Mouse (Mus musculus) thymus, adult 2 months (tissue): ENCODE data around the gene Gna15.
A peak's percentile ranks its signal among the peaks of the same experiment; 100 is the strongest.

Experiments used
- CTCF ChIP-seq: fragments of 200-500 bp; IDR thresholded peaks from 2 replicates; pipeline ENCODE4 v1.5.1; 2012; ENCODE audit warnings: mild to moderate bottlenecking, control low read depth, low read length, moderate library complexity, borderline replicate concordance; ENCODE audit not compliant: control insufficient read depth, poor library complexity, insufficient read depth; ENCODE audit errors: extremely low read depth
- POLR2A ChIP-seq: fragments of 200-500 bp; IDR thresholded peaks from 2 replicates; pipeline ENCODE4 v1.6.1; 2012; ENCODE audit warnings: mild to moderate bottlenecking, low read length, control low read depth, moderate library complexity; ENCODE audit not compliant: control insufficient read depth, poor library complexity, insufficient read depth; ENCODE audit errors: extremely low read depth

DNA sequence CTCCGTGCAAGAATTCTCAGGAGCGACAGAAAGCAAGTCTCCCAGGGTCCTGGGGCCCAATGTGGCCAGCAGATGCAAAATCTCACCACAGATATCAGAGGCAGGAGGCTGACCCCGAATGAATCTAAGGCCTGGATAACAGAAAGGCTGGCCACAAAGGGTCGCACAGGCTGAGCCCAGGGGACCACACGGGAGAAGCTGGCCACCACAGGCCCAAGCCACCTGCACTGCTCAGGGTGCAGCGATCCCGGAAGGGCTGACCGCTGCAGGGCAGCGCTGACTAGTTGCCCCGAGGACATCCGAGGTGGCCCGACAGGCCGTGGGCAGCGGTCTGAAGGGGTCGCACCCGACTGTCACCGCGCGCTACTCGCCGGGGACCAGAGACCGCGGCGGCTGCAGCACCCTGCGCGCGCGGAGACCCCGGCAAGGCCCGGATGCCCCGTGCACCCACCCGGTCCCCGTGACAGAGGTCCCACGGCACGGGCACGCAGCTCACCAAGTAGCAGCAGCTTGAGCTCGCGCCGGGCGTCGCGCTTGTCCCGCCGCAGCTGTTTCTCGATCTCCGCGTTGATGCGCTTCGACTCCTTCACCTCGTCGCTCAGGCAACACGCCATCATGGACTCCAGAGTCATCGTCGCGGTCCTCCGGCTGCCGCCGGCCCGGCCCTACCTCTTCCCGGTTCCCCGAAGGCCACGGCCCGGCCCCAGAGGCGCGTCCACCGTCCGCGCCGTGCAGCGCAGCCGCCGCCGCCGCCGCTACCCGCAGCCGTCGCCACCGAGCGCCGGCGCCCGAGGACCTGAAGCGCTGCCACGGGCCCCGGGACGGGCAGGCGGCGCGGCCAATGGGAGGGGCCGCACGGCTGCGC lies 20.5 kb upstream of the Gna15 start:
- no peak for TF ChIP-seq CTCF
- peak; percentile 93 for TF ChIP-seq POLR2A
